Comparison of ENCODE assay signal across 24 mouse cellular contexts in the genomic region with DNA sequence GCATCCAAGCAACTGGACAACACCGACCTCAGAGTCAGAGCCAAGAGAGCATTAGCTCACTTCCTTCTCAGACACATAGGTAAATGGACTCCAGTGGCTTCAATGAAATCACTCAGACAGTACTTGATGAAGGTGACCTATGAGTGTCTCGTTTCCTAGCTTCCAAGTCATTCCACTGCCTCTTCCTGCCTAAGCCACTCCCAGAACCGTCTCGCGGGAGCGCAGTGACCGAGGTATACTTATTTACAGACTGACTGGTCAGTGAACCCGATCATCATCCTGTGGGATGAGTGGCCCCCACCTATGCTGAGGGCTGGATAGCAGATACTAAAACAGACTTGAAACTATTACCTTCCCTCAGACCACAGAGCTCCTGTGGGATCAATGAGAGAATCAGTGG. TPM values are rescaled to one million over a fixed set of nuclear protein-coding genes. Genes with fewer than 3 reads are reported as not detected.
DNase-seq lines count a peak whose midpoint lies in the region; TF ChIP-seq lines count a peak whose summit lies in the region.
"Had no signal": no experiment of that assay in that cellular context is flagged by ENCODE, and none has a peak within 500 bp of the region (broad histone marks: within the 10 kb centered on the region; RNA-seq: fewer than 3 reads in every experiment).

No protein-coding gene starts in this region.

- TF ChIP-seq CTCF in gastrocnemius, adult 2 months (IDR thresholded peaks at IDR 0.05): no peak

- H3K4me3 ChIP-seq in gastrocnemius, adult 2 months: no peak overlapping the region
- H3K4me3 ChIP-seq: embryonic facial prominence, embryonic 13.5 days; erythroblast, embryonic 14.5 days; forebrain, embryonic 12.5 days; heart, adult 2 months; limb, embryonic 10.5 days; liver, embryonic 15.5 days; lung, embryonic 15.5 days had no signal

- DNase-seq in 416B (ENCODE audit: low read depth): peak; percentile 68
- peak; percentile 85 for DNase-seq in ZHBTc4 (ENCODE audit: low read depth, low spot score)
- peak; percentile 84 for DNase-seq in kidney, adult 9 months
- DNase-seq in kidney, postnatal 25 days: peak; percentile 61 to 90
- no peak for DNase-seq in right cerebral cortex, postnatal 4 days
- no peak for DNase-seq in lung, postnatal 10 days
- no peak for DNase-seq in gastrocnemius, adult 2 months
- DNase-seq: adrenal gland, postnatal 36 days; cerebellum, adult 11-12 months; cerebellum, postnatal 14 days; embryo, embryonic 11 days; gastrocnemius, postnatal 36 days; heart, adult 2 months; liver; thymus, adult 2 months had no signal

- H3K27ac ChIP-seq in gastrocnemius, adult 2 months: no peak overlapping the region
- H3K27ac ChIP-seq: embryonic facial prominence, embryonic 13.5 days; forebrain, embryonic 12.5 days; heart, adult 2 months; hindbrain, embryonic 14.5 days; limb, embryonic 10.5 days; liver, embryonic 15.5 days; lung, embryonic 15.5 days; macrophage; stomach, postnatal 0 days had no signal

- intact Hi-C loops in gastrocnemius, adult 2 months (cut with DNase I): no loop called here

RNA-seq across cellular contexts. Expression of a gene that starts 7.8 kb away (rescaled TPM):
- total RNA-seq in gastrocnemius, adult 2 months (2021): 100 to 1,000 TPM in 1 of 2 experiments, 10 to 100 TPM in 1; 84.9 to 302 TPM

RNA-seq across cellular contexts. Expression of a gene that starts 57.9 kb away (rescaled TPM):
- total RNA-seq in gastrocnemius, adult 2 months (2021): 10 to 100 TPM; 54.2 to 56.2 TPM

Comparison
In these comparisons a context has a peak if more than half of its experiments do, and no peak if none do; other contexts are left out.
1. DNase-seq: peak in 416B (single experiment), ZHBTc4 (single experiment), kidney, adult 9 months (single experiment) and kidney, postnatal 25 days (2 of 2); none in right cerebral cortex, postnatal 4 days (single experiment), lung, postnatal 10 days (single experiment) and gastrocnemius, adult 2 months (single experiment).